Mouse (Mus musculus): Measurements from ENCODE around the gene Mum1l1. TPM values are rescaled to one million over a fixed set of nuclear protein-coding genes. Genes with fewer than 3 reads are reported as not detected.

The Mum1l1 gene
- polyA plus RNA-seq, 1 experiment from 2014 or later, result 38.0 TPM

DNA sequence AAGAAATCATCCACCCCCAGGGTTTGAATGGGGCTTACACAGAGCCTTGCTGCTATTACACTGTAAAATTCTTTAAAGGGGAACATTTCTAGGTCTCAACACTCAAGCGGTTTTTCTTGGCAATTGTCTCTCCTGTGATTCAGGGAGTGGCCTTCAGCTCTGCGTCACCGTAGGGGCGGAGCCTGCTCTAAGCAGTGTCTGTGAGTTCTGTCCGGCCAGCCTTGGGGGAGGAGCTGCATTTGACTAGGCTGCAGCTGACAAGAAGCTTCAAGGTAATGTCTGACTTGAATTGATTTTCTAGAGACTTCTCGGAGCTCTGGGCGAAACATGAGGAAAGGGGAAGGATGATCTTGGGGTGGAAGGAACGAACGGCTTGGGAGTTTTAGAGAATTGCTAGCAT lies 21.3 kb downstream of the Mum1l1 start:
- no peak overlapping the region for H3K4me3 ChIP-seq

DNA sequence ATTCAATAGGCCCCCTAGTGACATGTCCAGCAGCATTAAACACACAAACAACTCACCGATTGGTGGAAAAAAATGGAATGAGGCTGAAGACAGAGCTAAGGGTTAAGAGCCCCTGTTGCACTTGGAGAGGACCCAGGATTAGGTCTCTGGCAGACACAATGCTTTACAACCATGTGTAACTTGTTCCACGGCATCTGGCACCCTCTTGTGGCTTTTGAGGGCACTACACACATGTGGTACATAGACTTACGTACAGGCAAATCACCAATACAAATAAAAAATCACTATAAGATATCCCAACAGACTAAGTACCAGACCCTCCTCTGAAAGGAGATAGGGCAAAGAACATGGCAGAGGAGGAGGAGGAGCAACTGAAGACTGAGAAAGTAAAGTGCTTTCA lies 37.5 kb downstream of the Mum1l1 start:
- no peaks in the 10 kb centered on the region for H3K36me3 ChIP-seq
- H3K27me3 ChIP-seq, result 0 out of 2 replicates have a peak, but pooled peaks cover 1% of the 10 kb centered on the region
- no peak overlapping the region for H3K4me2 ChIP-seq
- no peak overlapping the region for H3K9ac ChIP-seq
- no peak overlapping the region for H3K27ac ChIP-seq
- WGBS, result 79% methylated on average over 3 of the region's 3 CpGs
- no peak overlapping the region for H3K4me3 ChIP-seq
- ATAC-seq (ENCODE audit: borderline replicate concordance, extremely low read depth, low FRiP score, low TSS enrichment), result no peak
- H3K9me3 ChIP-seq, result no peaks in the 10 kb centered on the region
- H3K4me1 ChIP-seq, result no peaks in the 10 kb centered on the region

More for the DNA sequence above, 21.3 kb downstream of the Mum1l1 start:
- H3K4me1 ChIP-seq, result no peaks in the 10 kb centered on the region
- H3K9ac ChIP-seq, result no peak overlapping the region
- peaks cover 10% of the 10 kb centered on the region; the same call in 1 of the 2 replicates for H3K36me3 ChIP-seq
- H3K4me2 ChIP-seq, result no peak overlapping the region; the same call in 1 of the 2 replicates
- ATAC-seq (ENCODE audit: borderline replicate concordance, extremely low read depth, low FRiP score, low TSS enrichment), result peak; percentile 83; the same call in 1 of the 2 replicates
- H3K9me3 ChIP-seq, result no peaks in the 10 kb centered on the region
- H3K27me3 ChIP-seq, result no peaks in the 10 kb centered on the region
- H3K27ac ChIP-seq, result no peak overlapping the region
- WGBS, result 34% methylated on average over 9 of the region's 9 CpGs

DNA sequence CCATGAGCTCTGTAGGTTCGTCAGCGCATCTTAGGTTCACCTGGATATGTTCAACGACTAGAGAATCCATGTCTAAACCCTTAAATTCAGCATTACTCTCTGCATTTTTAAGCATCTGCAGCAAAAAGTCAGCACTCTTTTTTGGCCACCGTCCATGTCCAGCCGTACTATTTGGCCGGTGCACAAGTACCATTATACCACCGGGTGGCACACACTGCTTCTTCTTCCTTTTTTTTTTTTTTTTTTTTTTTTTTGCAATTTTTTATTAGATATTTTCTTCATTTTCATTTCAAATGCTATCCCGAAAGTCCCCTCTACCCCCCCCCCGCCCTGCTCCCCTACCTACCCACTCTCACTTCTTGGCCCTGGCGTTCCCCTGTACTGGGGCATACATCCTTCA lies 47.2 kb downstream of the Mum1l1 start:
- Histone ChIP-seq H3K9me3 (no peaks in the 10 kb centered on the region), H3K4me2 (no peak overlapping the region), H3K36me3 (no peaks in the 10 kb centered on the region), H3K27me3 (0 out of 2 replicates have a peak, but pooled peaks cover 3% of the 10 kb centered on the region), H3K4me3 (no peak overlapping the region), H3K9ac (no peak overlapping the region), H3K4me1 (no peaks in the 10 kb centered on the region), H3K27ac (no peak overlapping the region)
- no peak for ATAC-seq (ENCODE audit: borderline replicate concordance, extremely low read depth, low FRiP score, low TSS enrichment)
- WGBS, result 80% methylated on average over 9 of the region's 10 CpGs

DNA sequence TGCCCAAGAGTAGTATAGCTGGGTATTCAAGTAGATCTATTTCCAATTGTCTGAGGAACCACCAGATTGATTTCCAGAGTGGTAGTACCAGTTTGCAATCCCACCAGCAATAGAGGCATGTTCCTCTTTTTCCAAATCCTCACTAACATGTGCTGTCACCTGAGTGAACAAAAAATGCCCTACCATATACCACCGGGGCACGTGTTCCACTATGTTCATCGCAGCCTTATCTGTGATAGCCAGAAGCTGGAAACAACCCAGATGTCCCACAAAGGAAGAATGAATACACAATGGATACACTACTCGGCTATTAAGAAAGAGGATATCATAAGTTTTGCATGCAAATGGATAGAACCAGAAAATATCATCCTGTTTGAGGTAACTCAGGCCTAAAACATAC lies 72.1 kb downstream of the Mum1l1 start:
- 83% methylated on average over 4 of the region's 4 CpGs for WGBS
- no peaks in the 10 kb centered on the region for H3K4me1 ChIP-seq
- ATAC-seq (ENCODE audit: borderline replicate concordance, extremely low read depth, low FRiP score, low TSS enrichment), result no peak

More for the DNA sequence above, 72.1 kb downstream of the Mum1l1 start:
- no peak overlapping the region for H3K4me3 ChIP-seq
- no peak overlapping the region for H3K9ac ChIP-seq
- no peaks in the 10 kb centered on the region for H3K36me3 ChIP-seq
- H3K4me2 ChIP-seq, result no peak overlapping the region
- H3K27ac ChIP-seq, result no peak overlapping the region
- H3K9me3 ChIP-seq, result no peaks in the 10 kb centered on the region
- no peaks in the 10 kb centered on the region for H3K27me3 ChIP-seq

Other genes starting within 250 kb of the Mum1l1 start
- 0.20 and 0.21 TPM in 2 replicates for gene Serpina7, start 124.8 kb upstream of the Mum1l1 start, polyA plus RNA-seq (2015; fragmentation: Nextera tagmentation; extraction: Ambion mirVana)
- gene 4930513O06Rik, start 123.8 kb upstream of the Mum1l1 start, polyA plus RNA-seq (2015; fragmentation: Nextera tagmentation; extraction: Ambion mirVana), result not detected in 2 replicates
- 0.31 TPM in 1 of 2 replicates, not detected in the other for gene 4933428M09Rik, start 30.8 kb upstream of the Mum1l1 start, polyA plus RNA-seq (2015; fragmentation: Nextera tagmentation; extraction: Ambion mirVana)
- not detected in 2 replicates for gene Trap1a, start 123.6 kb downstream of the Mum1l1 start, polyA plus RNA-seq (2015; fragmentation: Nextera tagmentation; extraction: Ambion mirVana)